In the genomic region with DNA sequence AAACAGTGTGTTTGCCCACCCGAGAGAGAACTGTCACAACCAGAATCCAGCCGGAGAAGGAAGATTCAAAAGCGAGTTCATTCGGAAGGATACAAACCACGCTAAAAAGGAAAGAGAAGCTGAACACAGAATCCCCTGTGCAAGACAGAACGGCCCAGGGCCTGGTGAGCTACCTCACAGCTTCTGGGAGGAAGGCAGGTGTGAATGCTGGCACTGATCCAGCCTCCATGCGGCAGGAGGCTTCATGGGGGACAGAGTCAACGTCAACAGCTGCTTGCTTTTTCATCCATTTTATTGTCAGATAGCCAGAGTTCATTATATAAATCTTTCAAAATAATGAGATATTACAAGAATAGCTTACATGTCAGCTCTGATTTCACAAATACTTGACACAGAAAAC, we compare ENCODE assay signal across 17 mouse cellular contexts. TPM values are rescaled to one million over a fixed set of nuclear protein-coding genes. Genes with fewer than 3 reads are reported as not detected.
A peak's percentile ranks its signal among the peaks of the same experiment; 100 is the strongest.
DNase-seq lines count a peak whose midpoint lies in the region; ATAC-seq and TF ChIP-seq lines count a peak whose summit lies in the region.
"Had no signal": no experiment of that assay in that cellular context is flagged by ENCODE, and none has a peak within 500 bp of the region (broad histone marks: within the 10 kb centered on the region; RNA-seq: fewer than 3 reads in every experiment).

No protein-coding gene starts in this region.

- 0 out of 2 replicates have a peak, but pooled peaks cover 4% of the 10 kb centered on the region for H3K4me1 ChIP-seq in hindbrain, embryonic 14.5 days (replicated peaks; ENCODE audit: control insufficient read depth, insufficient read depth, low read length)
- no peaks in the 10 kb centered on the region for H3K4me1 ChIP-seq in hindbrain, postnatal 0 days (ENCODE audit: insufficient read depth, low read length)
- H3K4me1 ChIP-seq in thymus, adult 2 months (replicated peaks; ENCODE audit: control insufficient read depth, insufficient read depth, low read length): peaks cover 3% of the 10 kb centered on the region; the same call in 1 of the 2 replicates
- no peaks in the 10 kb centered on the region for H3K4me1 ChIP-seq in stomach, postnatal 0 days (replicated peaks; ENCODE audit: control insufficient read depth, insufficient read depth)
- H3K4me1 ChIP-seq: forebrain, embryonic 15.5 days; hindbrain, embryonic 12.5 days; intestine, embryonic 15.5 days had no signal

- no peaks in the 10 kb centered on the region for H3K9me3 ChIP-seq in hindbrain, embryonic 14.5 days (ENCODE audit: control insufficient read depth, low read length)
- H3K9me3 ChIP-seq in hindbrain, postnatal 0 days (ENCODE audit: low read length): no peaks in the 10 kb centered on the region
- H3K9me3 ChIP-seq in stomach, postnatal 0 days (ENCODE audit: control insufficient read depth, low read length): no peaks in the 10 kb centered on the region
- H3K9me3 ChIP-seq: forebrain, embryonic 15.5 days; hindbrain, embryonic 12.5 days; intestine, embryonic 15.5 days had no signal

- no peak for DNase-seq in hindbrain, embryonic 14.5 days (ENCODE audit: low spot score)
- DNase-seq in hindbrain, postnatal 0 days (ENCODE audit: low spot score): no peak
- peak; percentile 31 for DNase-seq in thymus, adult 2 months
- DNase-seq in thymus, postnatal 4 days: no peak
- DNase-seq in stomach, postnatal 0 days (ENCODE audit: low spot score): peak; percentile 28
- no peak for DNase-seq in retina, postnatal 1 day
- no peak for DNase-seq in adrenal gland, postnatal 4 days (ENCODE audit: low spot score in 2 of 2)
- DNase-seq: adrenal gland, adult 8-10 months; adrenal gland, postnatal 36 days; cerebellum, adult 18-20 months; gastrocnemius, postnatal 10 days; heart, postnatal 4 days had no signal

- no peaks in the 10 kb centered on the region for H3K27me3 ChIP-seq in hindbrain, embryonic 14.5 days (ENCODE audit: control insufficient read depth, insufficient read depth, low read length)
- H3K27me3 ChIP-seq in hindbrain, postnatal 0 days (ENCODE audit: insufficient read depth, low read length): no peaks in the 10 kb centered on the region
- H3K27me3 ChIP-seq in thymus, adult 2 months (ENCODE audit: control insufficient read depth, insufficient read depth, low read length): no peaks in the 10 kb centered on the region
- H3K27me3 ChIP-seq in stomach, postnatal 0 days (ENCODE audit: control insufficient read depth, insufficient read depth, low read length): no peaks in the 10 kb centered on the region
- H3K27me3 ChIP-seq: forebrain, embryonic 15.5 days; hindbrain, embryonic 12.5 days; intestine, embryonic 15.5 days had no signal

- peak overlapping the region; percentile 29; the same call in 1 of the 2 replicates for H3K27ac ChIP-seq in hindbrain, embryonic 14.5 days
- H3K27ac ChIP-seq in hindbrain, postnatal 0 days: no peak overlapping the region
- no peak overlapping the region for H3K27ac ChIP-seq in thymus, adult 2 months (ENCODE audit: control insufficient read depth, insufficient read depth, low read length)
- H3K27ac ChIP-seq in stomach, postnatal 0 days (replicated peaks): no peak overlapping the region
- H3K27ac ChIP-seq: forebrain, embryonic 15.5 days; heart, adult 2 months; hindbrain, embryonic 12.5 days; intestine, embryonic 15.5 days had no signal

- WGBS in hindbrain, embryonic 14.5 days: 75% methylated on average over 8 of the region's 8 CpGs
- WGBS in hindbrain, postnatal 0 days: 63% methylated on average over 8 of the region's 8 CpGs
- WGBS in thymus, adult 2 months: 49% methylated on average over 8 of the region's 8 CpGs
- WGBS in stomach, postnatal 0 days: 64% methylated on average over 8 of the region's 8 CpGs

- TF ChIP-seq POLR2A in thymus, adult 2 months (IDR thresholded peaks at IDR 0.05; ENCODE audit: control insufficient read depth, extremely low read depth, insufficient read depth, low read length, poor library complexity): no peak

- TF ChIP-seq EP300 in stomach, postnatal 0 days (optimal IDR thresholded peaks at IDR 0.05): no peak

- TF ChIP-seq CTCF in hindbrain, postnatal 0 days (IDR thresholded peaks at IDR 0.05; ENCODE audit: low read depth): no peak
- no peak for TF ChIP-seq CTCF in thymus, adult 2 months (IDR thresholded peaks at IDR 0.05; ENCODE audit: borderline replicate concordance, control insufficient read depth, extremely low read depth, insufficient read depth, low read length, poor library complexity)
- TF ChIP-seq CTCF in stomach, postnatal 0 days (IDR thresholded peaks at IDR 0.05; ENCODE audit: low read depth): no peak

- peaks cover 58% of the 10 kb centered on the region for H3K36me3 ChIP-seq in hindbrain, embryonic 14.5 days (replicated peaks; ENCODE audit: control insufficient read depth, insufficient read depth)
- H3K36me3 ChIP-seq in hindbrain, postnatal 0 days (ENCODE audit: insufficient read depth, low read length): peaks cover 36% of the 10 kb centered on the region
- peaks cover 21% of the 10 kb centered on the region for H3K36me3 ChIP-seq in thymus, adult 2 months (ENCODE audit: control insufficient read depth, insufficient read depth, low read length)
- H3K36me3 ChIP-seq in stomach, postnatal 0 days (ENCODE audit: control insufficient read depth, insufficient read depth, low read length): peaks cover 18% of the 10 kb centered on the region

- H3K4me2 ChIP-seq in hindbrain, embryonic 14.5 days (replicated peaks): no peak overlapping the region
- H3K4me2 ChIP-seq in hindbrain, postnatal 0 days (ENCODE audit: low read depth, low read length): no peak overlapping the region
- H3K4me2 ChIP-seq in stomach, postnatal 0 days (replicated peaks; ENCODE audit: low read depth): no peak overlapping the region
- H3K4me2 ChIP-seq: forebrain, embryonic 15.5 days; heart, embryonic 11.5 days; hindbrain, embryonic 12.5 days; intestine, embryonic 15.5 days had no signal

- no peak overlapping the region for H3K9ac ChIP-seq in hindbrain, embryonic 14.5 days
- no peak overlapping the region for H3K9ac ChIP-seq in hindbrain, postnatal 0 days (replicated peaks; ENCODE audit: low read length)
- H3K9ac ChIP-seq in stomach, postnatal 0 days (ENCODE audit: low read length): no peak overlapping the region
- H3K9ac ChIP-seq: forebrain, embryonic 15.5 days; hindbrain, embryonic 12.5 days; intestine, embryonic 15.5 days had no signal

- ATAC-seq in hindbrain, embryonic 14.5 days (ENCODE audit: low FRiP score): no peak
- no peak for ATAC-seq in hindbrain, postnatal 0 days
- ATAC-seq in stomach, postnatal 0 days (ENCODE audit: low FRiP score, low TSS enrichment): no peak
- ATAC-seq: forebrain, embryonic 15.5 days; intestine, embryonic 15.5 days had no signal

- no peak overlapping the region for H3K4me3 ChIP-seq in hindbrain, embryonic 14.5 days (replicated peaks; ENCODE audit: low read length)
- no peak overlapping the region for H3K4me3 ChIP-seq in hindbrain, postnatal 0 days (ENCODE audit: low read length)
- no peak overlapping the region for H3K4me3 ChIP-seq in thymus, adult 2 months (ENCODE audit: control insufficient read depth, insufficient read depth, low read length)
- no peak overlapping the region for H3K4me3 ChIP-seq in stomach, postnatal 0 days (ENCODE audit: low read depth, low read length)
- H3K4me3 ChIP-seq: forebrain, embryonic 15.5 days; heart, adult 2 months; hindbrain, embryonic 12.5 days; intestine, embryonic 15.5 days had no signal

RNA-seq across cellular contexts. Expression of a gene that starts 11.4 kb away (rescaled TPM):
- polyA plus RNA-seq in hindbrain, embryonic 14.5 days (2014; fragmentation: Nextera tagmentation; extraction: Ambion mirVana): 47.0 and 49.0 TPM in 2 replicates
- 34.6 and 36.5 TPM in 2 replicates for total RNA-seq in hindbrain, postnatal 0 days (2014; rRNA removed)
- 40.4 and 41.0 TPM in 2 replicates for polyA plus RNA-seq in hindbrain, postnatal 0 days (2015; fragmentation: Nextera tagmentation; extraction: Ambion mirVana)
- 46.7 and 48.7 TPM in 2 replicates for polyA plus RNA-seq in thymus, adult 2 months (2012; rRNA removed)
- 80.4 and 84.4 TPM in 2 replicates for polyA plus RNA-seq in stomach, postnatal 0 days (2015; fragmentation: Nextera tagmentation; extraction: Ambion mirVana)
- total RNA-seq in adrenal gland, postnatal 4 days (2021): 100 to 1,000 TPM; 159 to 176 TPM

RNA-seq across cellular contexts. Expression of a gene that starts 28.3 kb away (rescaled TPM):
- 5.0 and 6.3 TPM in 2 replicates for polyA plus RNA-seq in hindbrain, embryonic 14.5 days (2014; fragmentation: Nextera tagmentation; extraction: Ambion mirVana)
- 9.9 and 10.9 TPM in 2 replicates for total RNA-seq in hindbrain, postnatal 0 days (2014; rRNA removed)
- polyA plus RNA-seq in hindbrain, postnatal 0 days (2015; fragmentation: Nextera tagmentation; extraction: Ambion mirVana): 9.0 and 13.3 TPM in 2 replicates
- polyA plus RNA-seq in thymus, adult 2 months (2012; rRNA removed): 93.6 and 148 TPM in 2 replicates
- polyA plus RNA-seq in stomach, postnatal 0 days (2015; fragmentation: Nextera tagmentation; extraction: Ambion mirVana): 19.9 and 21.2 TPM in 2 replicates
- total RNA-seq in adrenal gland, postnatal 4 days (2021): 10 to 100 TPM; 13.0 to 15.9 TPM

Comparison
In these comparisons a context has a peak if more than half of its experiments do, and no peak if none do; other contexts are left out.
1. DNase-seq: peak in thymus, adult 2 months (single experiment) and stomach, postnatal 0 days (single experiment); none in hindbrain, embryonic 14.5 days (single experiment), hindbrain, postnatal 0 days (single experiment), thymus, postnatal 4 days (single experiment), retina, postnatal 1 day (single experiment) and adrenal gland, postnatal 4 days (0 of 2).